Mouse (Mus musculus) hindbrain, embryonic 12.5 days (tissue): Measurements from ENCODE around the gene Tut7. TPM values are rescaled to one million over a fixed set of nuclear protein-coding genes. Genes with fewer than 3 reads are reported as not detected.

ENCODE experiments used
- ATAC-seq: fragments of 200-750 bp; cut with Nextera tagmentation; 2 replicates; pipeline ENCODE4 v1.8.0; 2017; ENCODE audit warnings: moderate TSS enrichment; ENCODE audit not compliant: low FRiP score
- H3K27ac ChIP-seq: fragments of 300-500 bp; sonication (generic); 2 replicates; pipeline ENCODE4 v1.5.1; 2016; ENCODE audit warnings: mild to moderate bottlenecking
- H3K27me3 ChIP-seq: fragments of 300-500 bp; sonication (generic); 2 replicates; pipeline ENCODE4 v1.6.1; 2016; ENCODE audit warnings: mild to moderate bottlenecking
- H3K36me3 ChIP-seq: fragments of 300-500 bp; sonication (generic); 2 replicates; pipeline ENCODE4 v1.6.1; 2016; ENCODE audit warnings: mild to moderate bottlenecking
- H3K4me1 ChIP-seq: fragments of 300-500 bp; sonication (generic); 2 replicates; pipeline ENCODE4 v1.6.1; 2016
- H3K4me2 ChIP-seq: fragments of 300-500 bp; sonication (generic); replicated peaks from 2 replicates; pipeline ENCODE4 v1.6.1; 2016; ENCODE audit warnings: mild to moderate bottlenecking
- H3K4me3 ChIP-seq: fragments of 300-500 bp; sonication (generic); 2 replicates; pipeline ENCODE4 v1.5.1; 2016; ENCODE audit warnings: mild to moderate bottlenecking
- H3K9ac ChIP-seq: fragments of 300-500 bp; sonication (generic); 2 replicates; pipeline ENCODE4 v1.6.1; 2016; ENCODE audit warnings: mild to moderate bottlenecking, moderate library complexity
- H3K9me3 ChIP-seq: fragments of 300-500 bp; sonication (generic); replicated peaks from 2 replicates; pipeline ENCODE4 v1.6.1; 2016; ENCODE audit warnings: mild to moderate bottlenecking
- WGBS: fragments of 180-500 bp; shearing (Covaris S2); methylation state at CpG from one replicate; pipeline ENCODE4 v1.1.7; 2016; 5-methylcytosine and 5-hydroxymethylcytosine counted together
- polyA plus RNA-seq: library from polyadenylated mRNA; unstranded; fragments of >200 nt; fragmentation: Nextera tagmentation; extraction: Ambion mirVana; gene quantifications from 2 replicates; pipeline ENCODE4 v1.2.1, GENCODE M21; 2016

Gene Tut7
- polyA plus RNA-seq, 1 experiment from 2014 or later: 62.9 TPM

DNA sequence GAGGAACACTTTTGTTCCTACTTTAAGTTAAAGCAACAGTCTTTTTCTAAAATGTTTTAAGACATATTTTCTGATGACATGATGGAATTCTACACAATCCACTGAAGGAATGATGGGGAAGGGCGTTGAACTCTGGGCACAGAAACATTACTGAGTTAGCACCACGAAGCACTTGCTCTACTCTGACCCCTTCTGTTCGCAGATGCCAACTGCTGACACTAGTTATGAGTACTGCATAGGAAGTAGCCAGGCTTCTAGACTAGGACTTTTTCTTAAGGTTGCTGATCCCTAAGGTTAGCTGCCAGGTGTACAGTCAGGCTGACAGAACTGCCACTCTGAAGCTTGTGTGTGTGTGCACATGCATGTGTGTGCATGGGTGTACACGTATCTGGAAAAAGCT lies 43.7 kb downstream of the Tut7 start:
- Histone ChIP-seq H3K4me2 (no peak overlapping the region), H3K4me1 (no peaks in the 10 kb centered on the region), H3K27me3 (no peaks in the 10 kb centered on the region), H3K9ac (no peak overlapping the region), H3K27ac (no peak overlapping the region), H3K9me3 (no peaks in the 10 kb centered on the region), H3K4me3 (no peak overlapping the region), H3K36me3 (peaks cover 90% of the 10 kb centered on the region)
- WGBS: 92% methylated on average over 4 of the region's 4 CpGs
- no peak for ATAC-seq

DNA sequence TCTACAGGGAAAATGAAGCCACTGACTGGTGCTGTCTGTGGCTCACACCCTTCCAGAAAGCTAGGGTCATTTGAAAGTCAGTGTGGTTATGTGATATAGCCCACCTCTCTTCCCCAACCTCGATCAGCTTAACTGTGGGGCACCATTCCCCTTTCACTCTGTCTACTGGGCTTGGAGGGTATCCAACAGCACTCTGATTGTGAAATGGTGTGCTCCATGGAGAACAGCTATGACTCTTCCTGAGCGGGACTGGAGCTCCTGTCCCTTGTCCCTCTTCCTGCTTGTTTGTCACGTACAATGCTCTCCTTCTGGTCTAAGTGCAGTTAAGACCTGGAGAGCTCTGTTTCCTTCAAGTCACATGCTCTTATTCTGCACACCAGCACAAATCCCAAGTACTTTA lies 47.8 kb downstream of the Tut7 start:
- 87% methylated on average over 3 of the region's 3 CpGs for WGBS

DNA sequence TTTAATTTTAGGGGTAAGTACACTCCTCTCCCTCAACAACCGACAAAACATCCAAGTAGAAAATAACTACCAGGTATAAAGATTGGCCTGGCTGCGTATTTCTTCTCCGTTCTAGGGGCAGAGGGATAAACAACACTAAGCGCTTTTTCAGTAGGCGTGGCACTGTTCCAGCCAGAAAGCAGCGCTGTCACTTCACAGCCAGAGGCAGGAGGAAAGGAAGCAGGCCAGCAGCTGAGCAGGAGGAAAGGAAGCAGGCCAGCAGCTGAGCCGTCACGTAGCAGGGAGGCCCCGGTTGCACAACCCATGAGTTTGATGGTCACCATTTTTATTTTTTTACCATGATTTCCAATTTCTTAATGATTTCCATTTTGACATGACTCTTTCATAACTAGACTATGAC lies 51.7 kb downstream of the Tut7 start:
- no peak overlapping the region for H3K4me2 ChIP-seq
- WGBS: 68% methylated on average over 9 of the region's 9 CpGs
- H3K4me1 ChIP-seq: peaks cover 37% of the 10 kb centered on the region
- no peaks in the 10 kb centered on the region for H3K9me3 ChIP-seq
- H3K9ac ChIP-seq: no peak overlapping the region
- H3K36me3 ChIP-seq: peaks cover 38% of the 10 kb centered on the region
- no peak for ATAC-seq
- H3K27me3 ChIP-seq: no peaks in the 10 kb centered on the region
- H3K27ac ChIP-seq: peak overlapping the region; percentile 95; the same call in 1 of the 2 replicates
- H3K4me3 ChIP-seq: no peak overlapping the region

More for the DNA sequence above, 47.8 kb downstream of the Tut7 start:
- H3K36me3 ChIP-seq: peaks cover 74% of the 10 kb centered on the region
- H3K9me3 ChIP-seq: no peaks in the 10 kb centered on the region
- no peak overlapping the region for H3K4me3 ChIP-seq
- no peak overlapping the region for H3K27ac ChIP-seq
- no peak overlapping the region for H3K9ac ChIP-seq
- H3K4me2 ChIP-seq: no peak overlapping the region
- ATAC-seq: no peak
- peaks cover 11% of the 10 kb centered on the region for H3K4me1 ChIP-seq
- no peaks in the 10 kb centered on the region for H3K27me3 ChIP-seq

DNA sequence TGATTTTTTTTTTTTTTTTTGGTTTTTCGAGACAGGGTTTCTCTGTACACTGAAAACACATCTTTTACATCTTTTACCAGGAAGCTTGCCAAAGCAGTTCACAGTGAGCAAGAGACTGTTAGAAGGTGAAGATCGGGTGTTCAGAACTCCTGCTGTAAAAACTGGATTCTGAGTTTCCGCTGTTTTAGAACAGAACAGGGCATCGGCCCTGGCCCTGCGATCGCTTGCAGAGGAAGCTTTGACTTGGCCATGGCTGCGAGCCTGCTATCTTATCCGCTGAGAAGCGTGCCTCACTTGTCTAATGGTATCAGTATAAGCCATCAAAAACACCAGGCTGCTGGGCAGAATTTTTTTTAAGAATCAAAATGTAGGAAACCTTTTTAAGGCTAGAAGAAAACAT lies 52.1 kb downstream of the Tut7 start:
- Histone ChIP-seq H3K27ac (peak overlapping the region; percentile 95), H3K36me3 (peaks cover 34% of the 10 kb centered on the region), H3K9ac (peak overlapping the region; percentile 88), H3K4me3 (no peak overlapping the region; the same call in 1 of the 2 replicates), H3K4me1 (peaks cover 41% of the 10 kb centered on the region), H3K27me3 (no peaks in the 10 kb centered on the region), H3K4me2 (peak overlapping the region; percentile 64), H3K9me3 (no peaks in the 10 kb centered on the region)
- ATAC-seq: no peak
- 76% methylated on average over 9 of the region's 9 CpGs for WGBS

DNA sequence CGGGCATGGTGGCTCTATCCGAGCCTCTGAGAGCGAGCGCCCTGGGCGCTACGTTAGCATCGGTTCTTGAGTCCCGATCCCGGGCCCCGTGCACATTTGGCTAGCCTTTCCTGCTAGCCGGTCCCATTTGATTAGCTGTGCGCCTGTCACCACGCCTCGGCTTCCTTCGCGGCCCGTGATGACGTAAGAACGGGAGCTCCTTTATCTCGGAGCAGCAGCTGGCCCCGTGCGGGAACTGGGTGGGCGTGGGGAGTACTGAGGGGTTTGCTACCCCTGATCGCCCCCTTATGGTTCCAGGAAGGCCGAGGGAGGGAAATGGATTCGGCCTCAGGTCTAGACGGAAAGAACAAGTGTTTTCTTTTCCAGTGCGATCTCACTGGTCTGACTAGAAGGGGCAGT lies 52.8 kb downstream of the Tut7 start:
- no peaks in the 10 kb centered on the region for H3K9me3 ChIP-seq
- peak overlapping the region; percentile 64 for H3K4me2 ChIP-seq
- no peaks in the 10 kb centered on the region for H3K27me3 ChIP-seq
- peak overlapping the region; percentile 95 for H3K27ac ChIP-seq
- peaks cover 31% of the 10 kb centered on the region for H3K36me3 ChIP-seq
- under 1% methylated on average over 28 of the region's 28 CpGs for WGBS
- peak; percentile 94 for ATAC-seq
- H3K9ac ChIP-seq: peak overlapping the region; percentile 88
- H3K4me3 ChIP-seq: peak overlapping the region; percentile 88
- peaks cover 43% of the 10 kb centered on the region for H3K4me1 ChIP-seq

DNA sequence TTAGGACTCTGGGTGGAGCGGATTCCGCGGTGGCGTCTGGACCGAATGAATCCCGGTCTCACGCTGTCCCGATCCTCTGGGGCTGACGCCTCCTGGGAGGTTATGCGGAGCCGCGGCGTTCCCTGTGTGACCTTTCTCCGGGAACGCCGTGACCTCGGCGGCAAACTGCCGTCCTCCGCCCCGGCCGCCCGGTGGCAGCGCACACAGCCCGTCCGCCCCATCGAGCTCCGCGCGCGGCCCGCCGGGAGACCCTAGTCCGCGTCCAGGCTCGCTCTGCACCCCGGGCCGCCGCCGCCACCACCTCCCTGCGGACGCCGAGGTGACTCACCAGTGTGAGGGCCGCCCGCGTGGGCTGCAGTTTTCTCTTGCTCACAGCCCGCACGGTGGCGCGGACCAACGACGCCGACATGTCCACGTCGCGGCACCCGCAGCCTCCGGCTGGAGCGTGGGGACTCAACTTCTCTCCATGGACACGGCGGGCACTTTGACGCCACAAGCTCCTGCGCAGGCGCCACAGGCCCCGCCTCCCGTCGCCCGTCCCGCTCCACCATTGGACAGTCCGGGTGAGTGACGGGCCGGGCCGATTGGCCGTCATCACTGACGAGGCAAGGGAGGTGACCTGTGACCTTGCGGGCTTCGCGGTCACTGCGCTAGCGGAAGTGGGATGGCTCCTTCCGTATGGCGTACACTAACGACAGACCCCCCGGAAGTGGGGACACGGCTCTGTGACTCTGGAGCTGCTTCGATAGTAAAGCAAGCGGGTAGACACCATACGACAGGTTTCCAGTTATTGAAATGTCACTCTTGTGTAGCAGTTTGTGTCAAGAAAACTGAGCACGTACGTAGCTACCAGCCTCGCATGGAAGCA lies 53.4 kb downstream of the Tut7 start, which contains the start of gene Isca1:
Isca1 (minus strand) TSS at position 515 of the 868 bp plus-strand sequence.
- peak; percentile 99 for ATAC-seq
- Histone ChIP-seq H3K36me3 (peaks cover 25% of the 10 kb centered on the region), H3K9me3 (no peaks in the 10 kb centered on the region), H3K4me2 (peak within 1 kb of the TSS; percentile 64), H3K27ac (peak within 1 kb of the TSS; percentile 95), H3K27me3 (no peaks in the 10 kb centered on the region), H3K4me1 (peaks cover 43% of the 10 kb centered on the region), H3K4me3 (peak within 1 kb of the TSS; percentile 88), H3K9ac (peak within 1 kb of the TSS; percentile 88)
- under 1% methylated on average over 82 of the region's 91 CpGs for whole genome bisulfite sequencing

DNA sequence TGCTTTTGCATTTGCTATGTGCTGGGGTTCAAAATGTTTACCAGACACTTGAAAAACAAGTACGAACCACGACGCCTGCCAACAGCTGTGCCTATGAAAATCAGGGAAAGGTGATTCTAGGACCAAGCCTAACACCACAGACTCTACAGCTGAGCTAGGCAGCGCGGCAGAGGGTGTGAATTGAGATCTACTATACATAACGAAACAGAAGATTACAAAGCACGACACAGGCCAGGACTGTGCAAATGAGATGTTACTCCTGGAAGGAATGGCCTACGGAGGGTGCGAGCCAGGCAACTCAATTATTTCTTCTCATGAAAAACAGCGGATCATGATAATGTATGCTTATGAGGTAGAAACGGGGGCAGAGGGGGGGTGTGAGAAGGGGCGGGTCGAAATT lies 54.4 kb downstream of the Tut7 start:
- Histone ChIP-seq H3K4me3 (peak overlapping the region; percentile 88), H3K27ac (no peak overlapping the region), H3K9ac (peak overlapping the region; percentile 88), H3K4me1 (peaks cover 43% of the 10 kb centered on the region), H3K4me2 (peak overlapping the region; percentile 64), H3K9me3 (no peaks in the 10 kb centered on the region), H3K27me3 (no peaks in the 10 kb centered on the region), H3K36me3 (peaks cover 17% of the 10 kb centered on the region)
- ATAC-seq: no peak
- WGBS: 43% methylated on average over 13 of the region's 13 CpGs

DNA sequence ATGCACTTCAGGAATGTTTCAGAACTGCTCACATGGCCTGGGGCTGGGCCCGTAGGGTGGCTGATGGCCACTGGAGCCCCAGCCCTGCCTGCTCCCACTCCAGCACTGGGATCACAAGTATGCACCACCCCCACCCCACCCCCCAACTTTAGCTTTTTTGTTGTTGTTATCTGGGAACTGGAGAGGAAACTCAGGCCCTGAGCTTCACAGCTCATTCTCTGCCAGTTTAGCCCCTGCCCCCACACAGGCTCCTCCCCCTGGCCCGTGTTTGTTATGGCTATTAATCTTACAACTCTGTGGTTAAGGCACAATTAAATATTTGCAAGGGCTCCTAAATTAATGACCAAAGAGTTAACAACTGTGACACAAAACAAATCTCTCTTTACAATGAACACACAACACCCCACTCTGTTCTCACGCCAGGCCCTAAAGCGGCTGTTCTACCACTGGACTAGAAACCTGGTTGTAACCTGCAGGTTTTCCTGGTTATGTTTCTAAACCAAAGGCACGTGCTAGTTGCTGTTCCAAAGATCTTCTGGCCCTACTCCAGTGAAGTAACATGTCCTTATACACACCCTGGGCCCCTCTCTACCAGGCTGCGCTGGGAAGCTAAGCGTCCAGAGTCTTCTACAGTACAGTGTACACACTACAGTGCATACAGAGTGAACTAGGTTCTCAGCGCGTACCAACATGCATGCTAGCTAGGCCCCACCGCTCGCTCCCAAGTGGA lies 56.0 kb downstream of the Tut7 start:
- Histone ChIP-seq H3K27ac (no peak overlapping the region), H3K4me2 (peak overlapping the region; percentile 0; the same call in 1 of the 2 replicates), H3K9me3 (no peaks in the 10 kb centered on the region), H3K4me1 (peaks cover 43% of the 10 kb centered on the region), H3K4me3 (no peak overlapping the region), H3K9ac (no peak overlapping the region), H3K36me3 (peaks cover 8% of the 10 kb centered on the region; the same call in 1 of the 2 replicates), H3K27me3 (no peaks in the 10 kb centered on the region)
- no peak for ATAC-seq
- WGBS: 77% methylated on average over 11 of the region's 11 CpGs

DNA sequence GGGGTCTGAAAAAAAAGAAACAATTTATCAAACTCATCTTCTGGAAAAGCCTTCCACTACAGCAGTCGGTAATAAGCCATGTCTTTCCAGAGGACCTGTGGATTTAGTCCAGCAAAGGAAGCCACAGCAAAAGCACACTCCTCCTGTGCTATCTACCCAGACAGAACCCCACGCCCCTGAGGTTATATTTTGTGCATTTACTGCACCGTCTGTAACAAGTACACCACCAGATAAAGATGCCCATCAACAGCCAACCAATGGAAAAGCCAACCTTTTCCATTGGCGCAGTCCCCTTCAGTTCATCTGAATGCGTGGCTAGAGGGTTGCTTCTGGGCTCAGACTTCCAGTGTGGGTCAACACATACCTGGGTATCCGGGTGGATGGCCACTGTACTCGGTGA lies 60.2 kb downstream of the Tut7 start:
- Histone ChIP-seq H3K36me3 (peaks cover 43% of the 10 kb centered on the region), H3K9me3 (no peaks in the 10 kb centered on the region), H3K4me3 (no peak overlapping the region), H3K27ac (no peak overlapping the region), H3K4me1 (peaks cover 21% of the 10 kb centered on the region), H3K27me3 (no peaks in the 10 kb centered on the region), H3K9ac (no peak overlapping the region), H3K4me2 (no peak overlapping the region)
- WGBS: 94% methylated on average over 7 of the region's 7 CpGs
- ATAC-seq: no peak

DNA sequence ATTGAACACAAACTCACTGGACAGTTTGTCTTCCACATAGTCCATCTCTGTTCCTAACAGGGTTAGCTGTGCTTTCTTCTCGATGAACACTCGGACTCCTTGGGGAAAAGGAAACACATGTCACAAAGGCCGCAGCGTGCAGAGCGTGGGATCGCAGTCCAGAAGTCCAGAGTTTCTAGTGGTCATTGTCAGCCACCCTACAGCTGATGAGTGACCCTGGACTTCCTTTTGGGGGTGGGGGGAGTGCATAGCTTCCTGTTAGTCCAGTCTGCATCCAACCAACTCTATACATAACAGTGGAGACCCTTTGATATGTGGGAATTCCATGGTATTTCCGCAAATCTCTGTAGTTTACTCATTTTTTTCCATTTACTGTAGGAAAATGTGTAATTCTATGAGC lies 66.0 kb downstream of the Tut7 start:
- H3K36me3 ChIP-seq: peaks cover 67% of the 10 kb centered on the region
- no peak for ATAC-seq
- WGBS: 92% methylated on average over 7 of the region's 7 CpGs
- H3K4me2 ChIP-seq: no peak overlapping the region
- H3K27ac ChIP-seq: no peak overlapping the region
- H3K27me3 ChIP-seq: no peaks in the 10 kb centered on the region
- H3K4me3 ChIP-seq: no peak overlapping the region
- no peak overlapping the region for H3K9ac ChIP-seq
- H3K9me3 ChIP-seq: no peaks in the 10 kb centered on the region
- no peaks in the 10 kb centered on the region for H3K4me1 ChIP-seq

DNA sequence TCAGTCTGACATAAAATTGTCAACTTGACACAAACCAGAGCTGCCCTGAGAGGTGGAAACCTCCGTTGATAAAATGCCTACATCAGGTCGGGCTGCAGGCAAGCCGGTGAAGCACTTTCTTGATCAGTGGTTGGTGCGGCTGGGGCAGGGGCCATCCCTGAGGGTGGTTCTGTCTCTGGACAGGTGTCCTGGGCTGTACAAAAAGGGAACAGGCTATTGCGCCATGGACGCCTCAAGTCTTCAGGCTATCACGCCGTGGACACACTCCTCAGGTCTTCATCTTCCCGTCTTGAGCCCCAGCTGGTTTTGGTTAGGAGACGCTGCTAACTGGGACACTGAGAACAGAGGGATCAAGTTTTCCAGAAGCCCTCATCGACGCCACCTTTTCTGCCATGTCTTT lies 72.6 kb downstream of the Tut7 start:
- H3K4me3 ChIP-seq: no peak overlapping the region
- no peaks in the 10 kb centered on the region for H3K4me1 ChIP-seq
- no peaks in the 10 kb centered on the region for H3K27me3 ChIP-seq
- peaks cover 12% of the 10 kb centered on the region for H3K36me3 ChIP-seq
- H3K9ac ChIP-seq: no peak overlapping the region
- 83% methylated on average over 12 of the region's 12 CpGs for WGBS
- H3K27ac ChIP-seq: no peak overlapping the region
- no peak overlapping the region for H3K4me2 ChIP-seq
- no peak for ATAC-seq
- no peaks in the 10 kb centered on the region for H3K9me3 ChIP-seq

DNA sequence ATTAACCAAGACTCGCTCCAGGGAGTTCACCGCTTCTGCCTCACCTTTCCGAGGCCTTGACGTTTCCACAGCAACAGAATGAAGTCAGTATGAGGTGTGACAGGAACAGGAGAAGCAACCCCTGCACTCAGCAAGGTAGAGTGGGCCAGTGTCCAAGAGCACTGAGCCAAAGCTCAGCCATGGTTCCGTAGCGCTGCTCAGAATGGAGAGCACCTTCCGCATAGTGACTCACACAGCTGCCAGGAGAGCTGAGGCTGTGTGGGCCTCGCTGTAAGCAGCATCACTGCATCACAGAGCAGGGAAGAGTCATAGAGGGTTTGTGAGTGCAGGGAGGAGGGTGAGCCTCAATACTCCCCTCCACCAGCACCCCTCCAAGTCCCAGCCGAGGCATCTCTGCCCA lies 76.2 kb downstream of the Tut7 start, which contains the start of gene 1700014D04Rik:
1700014D04Rik (minus strand) TSS at position 42 of the 400 bp plus-strand sequence.
- no peaks in the 10 kb centered on the region for H3K27me3 ChIP-seq
- H3K4me2 ChIP-seq: no peak within 1 kb of the TSS
- 90% methylated on average over 9 of the region's 9 CpGs for WGBS
- H3K27ac ChIP-seq: no peak within 1 kb of the TSS
- no peaks in the 10 kb centered on the region for H3K9me3 ChIP-seq
- no peak for ATAC-seq
- no peaks in the 10 kb centered on the region for H3K4me1 ChIP-seq
- H3K4me3 ChIP-seq: no peak within 1 kb of the TSS
- no peaks in the 10 kb centered on the region for H3K36me3 ChIP-seq
- H3K9ac ChIP-seq: no peak within 1 kb of the TSS
